Mouse (Mus musculus): Measurements from ENCODE around the gene A430078G23Rik. TPM values are rescaled to one million over a fixed set of nuclear protein-coding genes. Genes with fewer than 3 reads are reported as not detected.

A430078G23Rik gene
- polyA plus RNA-seq, 1 experiment from 2014 or later: not detected

GRCm38 (mm10) chr8:3388591-3389338 lies 35.5 kb downstream of the A430078G23Rik start:
- Histone ChIP-seq H3K4me3 (no peak overlapping the region), H3K9ac (no peak overlapping the region), H3K9me3 (replicated peaks) (no peaks in the 10 kb centered on the region), H3K27ac (ENCODE audit: poor library complexity, severe bottlenecking) (no peak overlapping the region), H3K4me2 (no peak overlapping the region), H3K36me3 (no peaks in the 10 kb centered on the region), H3K27me3 (replicated peaks) (0 out of 2 replicates have a peak, but pooled peaks cover 4% of the 10 kb centered on the region), H3K4me1 (replicated peaks) (peaks cover 11% of the 10 kb centered on the region)
- WGBS: 65% methylated on average over 9 of the region's 9 CpGs
- no peak for ATAC-seq (ENCODE audit: insufficient number of reproducible peaks, low FRiP score)

GRCm38 (mm10) chr8:3389506-3389905 lies 36.3 kb downstream of the A430078G23Rik start:
- no peak overlapping the region for H3K4me2 ChIP-seq
- 93% methylated on average over 1 of the region's 1 CpGs for WGBS
- H3K4me1 ChIP-seq (replicated peaks): peaks cover 17% of the 10 kb centered on the region
- no peak for ATAC-seq (ENCODE audit: insufficient number of reproducible peaks, low FRiP score)
- no peak overlapping the region for H3K27ac ChIP-seq (ENCODE audit: poor library complexity, severe bottlenecking)
- no peaks in the 10 kb centered on the region for H3K36me3 ChIP-seq
- H3K27me3 ChIP-seq (replicated peaks): 0 out of 2 replicates have a peak, but pooled peaks cover 4% of the 10 kb centered on the region
- H3K9me3 ChIP-seq (replicated peaks): no peaks in the 10 kb centered on the region
- no peak overlapping the region for H3K9ac ChIP-seq
- no peak overlapping the region for H3K4me3 ChIP-seq

GRCm38 (mm10) chr8:3392293-3392692 lies 39.1 kb downstream of the A430078G23Rik start:
- Histone ChIP-seq H3K4me2 (peak overlapping the region; percentile 92), H3K27ac (ENCODE audit: poor library complexity, severe bottlenecking) (no peak overlapping the region), H3K36me3 (0 out of 2 replicates have a peak, but pooled peaks cover 9% of the 10 kb centered on the region), H3K4me3 (peak overlapping the region; percentile 79), H3K9ac (peak overlapping the region; percentile 86), H3K4me1 (replicated peaks) (peaks cover 27% of the 10 kb centered on the region), H3K27me3 (replicated peaks) (0 out of 2 replicates have a peak, but pooled peaks cover 4% of the 10 kb centered on the region), H3K9me3 (replicated peaks) (no peaks in the 10 kb centered on the region)
- ATAC-seq (ENCODE audit: insufficient number of reproducible peaks, low FRiP score): no peak
- 35% methylated on average over 4 of the region's 4 CpGs for WGBS

- peak within 1 kb of the TSS; percentile 86 for H3K9ac ChIP-seq
- 0 out of 2 replicates have a peak, but pooled peaks cover 9% of the 10 kb centered on the region for H3K36me3 ChIP-seq
- ATAC-seq (ENCODE audit: insufficient number of reproducible peaks, low FRiP score): peak; percentile 96
- 0 out of 2 replicates have a peak, but pooled peaks cover under 1% of the 10 kb centered on the region for H3K27me3 ChIP-seq (replicated peaks)
- under 1% methylated on average over 48 of the region's 48 CpGs for WGBS
- peaks cover 27% of the 10 kb centered on the region for H3K4me1 ChIP-seq (replicated peaks)
- no peaks in the 10 kb centered on the region for H3K9me3 ChIP-seq (replicated peaks)
- H3K4me2 ChIP-seq: peak within 1 kb of the TSS; percentile 92
- H3K4me3 ChIP-seq: peak within 1 kb of the TSS; percentile 79
- H3K27ac ChIP-seq (ENCODE audit: poor library complexity, severe bottlenecking): peak within 1 kb of the TSS; percentile 35; the same call in 1 of the 2 replicates
Observed at GRCm38 (mm10) chr8:3392771-3393710, 39.8 kb downstream of the A430078G23Rik start, which contains the start of gene Arhgef18. TSS of gene Arhgef18 (plus strand) at chr8:3393006.

- no peak overlapping the region for H3K4me3 ChIP-seq
Observed at GRCm38 (mm10) chr8:3394600-3394999, 41.4 kb downstream of the A430078G23Rik start.

GRCm38 (mm10) chr8:3395246-3395645 lies 42.0 kb downstream of the A430078G23Rik start:
- H3K4me3 ChIP-seq: no peak overlapping the region
- H3K4me1 ChIP-seq (replicated peaks): peaks cover 23% of the 10 kb centered on the region
- H3K9ac ChIP-seq: no peak overlapping the region
- 26% methylated on average over 4 of the region's 4 CpGs for WGBS
- no peaks in the 10 kb centered on the region for H3K9me3 ChIP-seq (replicated peaks)
- H3K27ac ChIP-seq (ENCODE audit: poor library complexity, severe bottlenecking): no peak overlapping the region
- no peaks in the 10 kb centered on the region for H3K27me3 ChIP-seq (replicated peaks)
- 0 out of 2 replicates have a peak, but pooled peaks cover 12% of the 10 kb centered on the region for H3K36me3 ChIP-seq
- peak overlapping the region; percentile 92; the same call in 1 of the 2 replicates for H3K4me2 ChIP-seq
- no peak for ATAC-seq (ENCODE audit: insufficient number of reproducible peaks, low FRiP score)

More at GRCm38 (mm10) chr8:3394600-3394999, 41.4 kb downstream of the A430078G23Rik start:
- no peaks in the 10 kb centered on the region for H3K27me3 ChIP-seq (replicated peaks)
- H3K9me3 ChIP-seq (replicated peaks): no peaks in the 10 kb centered on the region
- 0 out of 2 replicates have a peak, but pooled peaks cover 12% of the 10 kb centered on the region for H3K36me3 ChIP-seq
- ATAC-seq (ENCODE audit: insufficient number of reproducible peaks, low FRiP score): no peak
- no peak overlapping the region for H3K9ac ChIP-seq
- peaks cover 23% of the 10 kb centered on the region for H3K4me1 ChIP-seq (replicated peaks)
- H3K4me2 ChIP-seq: peak overlapping the region; percentile 92
- WGBS: 24% methylated on average over 6 of the region's 6 CpGs
- H3K27ac ChIP-seq (ENCODE audit: poor library complexity, severe bottlenecking): no peak overlapping the region

- Histone ChIP-seq H3K9ac (no peak overlapping the region), H3K27me3 (replicated peaks) (no peaks in the 10 kb centered on the region), H3K4me2 (no peak overlapping the region), H3K9me3 (replicated peaks) (no peaks in the 10 kb centered on the region), H3K4me1 (replicated peaks) (peaks cover 19% of the 10 kb centered on the region), H3K4me3 (no peak overlapping the region), H3K36me3 (peaks cover 26% of the 10 kb centered on the region), H3K27ac (ENCODE audit: poor library complexity, severe bottlenecking) (no peak overlapping the region)
- no peak for ATAC-seq (ENCODE audit: insufficient number of reproducible peaks, low FRiP score)
- WGBS: 89% methylated on average over 3 of the region's 3 CpGs
Observed at GRCm38 (mm10) chr8:3397597-3397996, 44.4 kb downstream of the A430078G23Rik start.

- WGBS: 26% methylated on average over 2 of the region's 2 CpGs
- H3K4me1 ChIP-seq (replicated peaks): no peaks in the 10 kb centered on the region
- H3K9ac ChIP-seq: no peak overlapping the region
- peaks cover 28% of the 10 kb centered on the region for H3K36me3 ChIP-seq
- no peak for ATAC-seq (ENCODE audit: insufficient number of reproducible peaks, low FRiP score)
- no peaks in the 10 kb centered on the region for H3K9me3 ChIP-seq (replicated peaks)
- no peak overlapping the region for H3K4me3 ChIP-seq
- H3K4me2 ChIP-seq: no peak overlapping the region
- no peak overlapping the region for H3K27ac ChIP-seq (ENCODE audit: poor library complexity, severe bottlenecking)
- no peaks in the 10 kb centered on the region for H3K27me3 ChIP-seq (replicated peaks)
Observed at GRCm38 (mm10) chr8:3400509-3400908, 47.3 kb downstream of the A430078G23Rik start.

GRCm38 (mm10) chr8:3407417-3407816 lies 54.2 kb downstream of the A430078G23Rik start:
- no peak for ATAC-seq (ENCODE audit: insufficient number of reproducible peaks, low FRiP score)

GRCm38 (mm10) chr8:3411085-3411484 lies 57.9 kb downstream of the A430078G23Rik start:
- no peak overlapping the region for H3K27ac ChIP-seq (ENCODE audit: poor library complexity, severe bottlenecking)
- no peak overlapping the region for H3K4me2 ChIP-seq
- no peak overlapping the region for H3K4me3 ChIP-seq
- no peaks in the 10 kb centered on the region for H3K27me3 ChIP-seq (replicated peaks)
- H3K36me3 ChIP-seq: no peaks in the 10 kb centered on the region
- no peak for ATAC-seq (ENCODE audit: insufficient number of reproducible peaks, low FRiP score)
- H3K9me3 ChIP-seq (replicated peaks): no peaks in the 10 kb centered on the region; the same call in 1 of the 2 replicates
- H3K9ac ChIP-seq: no peak overlapping the region
- H3K4me1 ChIP-seq (replicated peaks): peaks cover 45% of the 10 kb centered on the region
- 71% methylated on average over 2 of the region's 2 CpGs for WGBS

More at GRCm38 (mm10) chr8:3407417-3407816, 54.2 kb downstream of the A430078G23Rik start:
- H3K9me3 ChIP-seq (replicated peaks): no peaks in the 10 kb centered on the region; the same call in 1 of the 2 replicates
- no peak overlapping the region for H3K27ac ChIP-seq (ENCODE audit: poor library complexity, severe bottlenecking)
- no peak overlapping the region for H3K4me2 ChIP-seq
- no peaks in the 10 kb centered on the region for H3K27me3 ChIP-seq (replicated peaks)
- no peak overlapping the region for H3K9ac ChIP-seq
- H3K4me1 ChIP-seq (replicated peaks): peaks cover 20% of the 10 kb centered on the region
- H3K36me3 ChIP-seq: peaks cover 4% of the 10 kb centered on the region; the same call in 1 of the 2 replicates
- H3K4me3 ChIP-seq: no peak overlapping the region
- WGBS: 65% methylated on average over 3 of the region's 3 CpGs
